Mouse (Mus musculus) bone marrow, adult 2 months (tissue): ENCODE results near the gene Gm15217.

Source experiments
- CTCF ChIP-seq: fragments of 200-500 bp; IDR thresholded peaks from 2 replicates; pipeline ENCODE4 v1.5.1; 2011; ENCODE audit warnings: low read length, control low read depth; ENCODE audit not compliant: control insufficient read depth, insufficient read depth
- POLR2A ChIP-seq: fragments of 200-500 bp; IDR thresholded peaks from 2 replicates; pipeline ENCODE4 v1.6.1; 2011; ENCODE audit warnings: low read depth, mild to moderate bottlenecking, control low read depth, low read length, borderline replicate concordance; ENCODE audit not compliant: control insufficient read depth

- TF ChIP-seq POLR2A, result no peak
- no peak for TF ChIP-seq CTCF
Measured at GRCm38 (mm10) chr14:46387357-46387671, 8.1 kb downstream of the Gm15217 start.
